Mouse (Mus musculus): ENCODE measurements around the gene Galns. TPM values are rescaled to one million over a fixed set of nuclear protein-coding genes. Genes with fewer than 3 reads are reported as not detected.

Gene Galns
- total and polyA plus RNA-seq, 3 experiments: 16.4 to 25.6 (median 25.6) TPM

DNA sequence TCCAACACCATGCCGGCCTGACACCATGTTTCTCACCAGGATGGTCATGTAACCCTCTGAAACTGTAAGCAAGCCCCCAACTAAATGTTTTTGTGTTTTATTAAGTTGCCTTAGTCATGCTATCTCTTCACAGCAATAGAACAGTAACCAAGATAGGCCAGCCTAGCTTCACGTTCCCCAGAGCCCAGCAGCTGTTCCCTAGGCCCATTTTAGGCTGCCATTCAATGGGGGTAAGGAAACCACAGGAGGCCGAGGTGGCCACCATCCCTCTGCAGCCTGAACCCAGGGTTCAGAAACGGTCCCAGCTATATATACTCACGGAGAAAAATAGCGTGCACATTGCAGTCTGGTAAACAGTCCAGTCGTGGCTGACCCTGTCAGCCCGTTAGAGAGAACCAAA is 67.1 kb downstream of the Galns start:
- Histone ChIP-seq H3K27me3 (replicated peaks) (no peaks in the 10 kb centered on the region), H3K4me2 (ENCODE audit: insufficient read depth, low read depth, poor library complexity, severe bottlenecking) (no peak overlapping the region), H3K27ac (ENCODE audit: insufficient read depth, low read depth) (no peak overlapping the region), H3K4me1 (ENCODE audit: control insufficient read depth in 1 of 2, insufficient read depth in 2 of 2) (peaks cover 12 to 31% of the 10 kb centered on the region in 2 experiments), H3K36me3 (replicated peaks in 1 of 2; ENCODE audit: control insufficient read depth in 1 of 2, insufficient read depth in 1 of 2, low read length in 1 of 2) (peaks cover 5 to 60% of the 10 kb centered on the region in 2 experiments), H3K9me3 (replicated peaks; ENCODE audit: low read length) (peaks cover 4% of the 10 kb centered on the region), H3K79me2 (replicated peaks; ENCODE audit: control insufficient read depth, extremely low read depth, insufficient read depth, poor library complexity, severe bottlenecking) (peaks cover 45% of the 10 kb centered on the region), H3K4me3 (replicated peaks in 1 of 3; ENCODE audit: low read depth in 2 of 3, low read length in 2 of 3, poor library complexity in 1 of 3) (no peak overlapping the region), H3K9ac (ENCODE audit: insufficient read depth, low read depth) (no peak overlapping the region)
- TF ChIP-seq CTCF (conservative IDR thresholded peaks at IDR 0.05 in 1 of 2, IDR thresholded peaks at IDR 0.05 in 1 of 2; ENCODE audit: low read depth in 2 of 2, low read length in 2 of 2): no peak
- TF ChIP-seq ZNF384 (IDR thresholded peaks at IDR 0.05; ENCODE audit: low read depth, low read length): no peak
- TF ChIP-seq GABPA (IDR thresholded peaks at IDR 0.05; ENCODE audit: insufficient replicate concordance, low read depth, low read length): no peak
- TF ChIP-seq JUN (IDR thresholded peaks at IDR 0.05; ENCODE audit: insufficient read depth, low read depth, low read length): no peak
- no peak for TF ChIP-seq BHLHE40 (IDR thresholded peaks at IDR 0.05; ENCODE audit: low read depth, low read length)
- DNase-seq (ENCODE audit: extremely low read depth): no peak
- dilution Hi-C loops (cut with MboI; ENCODE audit: extremely low pct_ligation_motif_present, extremely low pct_unique_long_range_greater_than_20kb, low sequenced_read_pairs) (no loop called here), in situ Hi-C loops (cut with MboI; ENCODE audit: low pct_ligation_motif_present, low pct_unique_long_range_greater_than_20kb, low sequenced_read_pairs) (no loop called here)

DNA sequence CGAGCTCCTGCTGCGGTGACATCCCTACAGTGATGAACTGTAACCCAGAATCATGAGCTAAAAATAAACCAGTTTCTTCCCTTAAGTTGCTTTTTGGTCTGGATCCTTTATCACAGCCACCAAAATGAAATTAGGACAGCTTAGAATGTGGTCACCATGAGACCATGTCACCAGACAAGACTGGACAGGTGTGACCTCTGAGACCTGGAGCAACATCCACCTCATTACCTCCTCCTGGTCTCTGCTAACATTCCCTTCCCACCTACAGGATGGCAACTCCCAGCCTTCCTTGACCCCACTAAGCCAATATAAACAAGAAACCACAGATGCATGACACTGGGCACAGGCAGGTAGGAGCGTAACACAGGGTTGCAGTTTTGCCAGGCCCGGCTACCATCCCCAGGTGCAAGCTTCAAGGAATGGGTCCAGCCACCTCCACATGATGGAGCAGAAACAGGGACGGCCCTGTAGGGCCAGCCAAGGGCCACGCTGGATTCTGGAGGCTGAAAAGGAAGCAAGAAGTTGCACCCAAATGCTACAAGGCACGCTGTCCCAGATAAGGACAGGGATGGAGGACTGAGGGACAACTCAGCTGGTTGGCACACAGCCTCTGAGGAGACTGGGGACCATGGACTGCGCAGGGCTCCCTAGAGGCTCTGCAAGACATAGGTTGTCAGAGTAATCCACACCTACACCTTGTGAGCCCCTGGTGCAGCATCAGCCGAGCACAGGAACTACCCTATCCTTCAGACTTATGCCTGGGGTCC is 72.8 kb downstream of the Galns start:
- dilution Hi-C loops (cut with MboI; ENCODE audit: extremely low pct_ligation_motif_present, extremely low pct_unique_long_range_greater_than_20kb, low sequenced_read_pairs): no loop called here
- Histone ChIP-seq H3K79me2 (replicated peaks; ENCODE audit: control insufficient read depth, extremely low read depth, insufficient read depth, poor library complexity, severe bottlenecking) (peaks cover 7% of the 10 kb centered on the region), H3K4me1 (ENCODE audit: control insufficient read depth in 1 of 2, insufficient read depth in 2 of 2) (peaks cover 0 to 15% of the 10 kb centered on the region in 2 experiments; a peak in 2 of 4 replicates), H3K4me2 (ENCODE audit: insufficient read depth, low read depth, poor library complexity, severe bottlenecking) (no peak overlapping the region), H3K9ac (ENCODE audit: insufficient read depth, low read depth) (no peak overlapping the region), H3K36me3 (replicated peaks in 1 of 2; ENCODE audit: control insufficient read depth in 1 of 2, insufficient read depth in 1 of 2, low read length in 1 of 2) (peaks cover 6 to 81% of the 10 kb centered on the region in 2 experiments), H3K9me3 (replicated peaks; ENCODE audit: low read length) (no peaks in the 10 kb centered on the region), H3K27me3 (replicated peaks) (no peaks in the 10 kb centered on the region), H3K4me3 (replicated peaks in 1 of 3; ENCODE audit: low read depth in 2 of 3, low read length in 2 of 3, poor library complexity in 1 of 3) (no peak overlapping the region), H3K27ac (ENCODE audit: insufficient read depth, low read depth) (no peak overlapping the region)
- in situ Hi-C loops (cut with MboI; ENCODE audit: low pct_ligation_motif_present, low pct_unique_long_range_greater_than_20kb, low sequenced_read_pairs): no loop called here
- TF ChIP-seq TCF12 (IDR thresholded peaks at IDR 0.05; ENCODE audit: low read depth, low read length): no peak
- TF ChIP-seq MYC (IDR thresholded peaks at IDR 0.05; ENCODE audit: low read depth, low read length): no peak
- TF ChIP-seq BHLHE40 (IDR thresholded peaks at IDR 0.05; ENCODE audit: low read depth, low read length): no peak
- TF ChIP-seq TBP (conservative IDR thresholded peaks at IDR 0.05; ENCODE audit: low read depth, low read length): no peak
- no peak for TF ChIP-seq NELFE (IDR thresholded peaks at IDR 0.05; ENCODE audit: low read depth, low read length)
- no peak for TF ChIP-seq MAFK (IDR thresholded peaks at IDR 0.05; ENCODE audit: insufficient replicate concordance, low read length)
- TF ChIP-seq NRF1 (IDR thresholded peaks at IDR 0.05; ENCODE audit: low read depth, low read length): no peak
- TF ChIP-seq ELF1 (IDR thresholded peaks at IDR 0.05; ENCODE audit: low read depth, low read length): no peak
- no peak for TF ChIP-seq MAZ (IDR thresholded peaks at IDR 0.05; ENCODE audit: low read depth, low read length)
- no peak for TF ChIP-seq CHD2 (IDR thresholded peaks at IDR 0.05; ENCODE audit: low read length)
- TF ChIP-seq KAT2A (IDR thresholded peaks at IDR 0.05; ENCODE audit: insufficient replicate concordance, low read length): no peak
- no peak for TF ChIP-seq ZNF384 (IDR thresholded peaks at IDR 0.05; ENCODE audit: low read depth, low read length)
- TF ChIP-seq EP300 (IDR thresholded peaks at IDR 0.05; ENCODE audit: low read length): no peak
- DNase-seq (ENCODE audit: extremely low read depth): no peak
